Mouse (Mus musculus): ENCODE measurements around the gene Caln1. TPM values are rescaled to one million over a fixed set of nuclear protein-coding genes. Genes with fewer than 3 reads are reported as not detected.

Gene Caln1
- polyA plus RNA-seq, 1 experiment from 2014 or later, result not detected

GRCm38 (mm10) chr5:130715181-130715580 lies 345.9 kb downstream of the Caln1 start:
- no peak for DNase-seq (ENCODE audit: low spot score)
- Histone ChIP-seq H3K9ac (ENCODE audit: low read length) (no peak overlapping the region), H3K27ac (ENCODE audit: low read depth) (no peak overlapping the region), H3K4me3 (ENCODE audit: low read depth, low read length) (no peak overlapping the region), H3K4me1 (replicated peaks; ENCODE audit: control insufficient read depth, insufficient read depth, low read length) (no peaks in the 10 kb centered on the region), H3K27me3 (replicated peaks; ENCODE audit: control insufficient read depth, insufficient read depth, low read length) (no peaks in the 10 kb centered on the region), H3K4me2 (ENCODE audit: low read length) (no peak overlapping the region), H3K36me3 (ENCODE audit: control insufficient read depth, insufficient read depth, low read length) (no peaks in the 10 kb centered on the region), H3K9me3 (ENCODE audit: control insufficient read depth, low read length) (no peaks in the 10 kb centered on the region)
- WGBS, result 85% methylated on average over 4 of the region's 4 CpGs
- ATAC-seq (replicated peaks; ENCODE audit: low FRiP score, low TSS enrichment, low read depth), result no peak

DNA sequence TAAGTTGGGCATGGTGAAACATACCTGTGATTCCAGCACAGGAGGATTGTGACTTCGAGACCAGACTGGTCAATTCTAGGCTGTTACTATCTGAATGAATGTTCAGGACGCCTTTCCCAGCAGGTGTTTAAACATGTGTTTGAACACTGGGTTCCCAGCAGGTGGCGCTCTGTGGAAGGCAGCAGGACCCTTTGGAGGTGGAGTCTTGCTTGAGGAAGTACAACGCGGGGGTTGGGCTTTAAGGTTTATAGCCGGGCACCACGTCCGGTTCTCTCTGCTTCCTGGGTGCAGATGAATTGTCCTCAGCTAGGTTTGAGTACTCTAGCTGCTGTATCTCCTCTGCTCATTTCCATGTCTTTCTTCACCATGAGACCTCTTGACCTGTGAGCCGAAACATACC lies 349.1 kb downstream of the Caln1 start:
- H3K27me3 ChIP-seq (replicated peaks; ENCODE audit: control insufficient read depth, insufficient read depth, low read length), result no peaks in the 10 kb centered on the region
- no peaks in the 10 kb centered on the region for H3K4me1 ChIP-seq (replicated peaks; ENCODE audit: control insufficient read depth, insufficient read depth, low read length)
- H3K4me3 ChIP-seq (ENCODE audit: low read depth, low read length), result no peak overlapping the region
- H3K27ac ChIP-seq (ENCODE audit: low read depth), result no peak overlapping the region
- DNase-seq (ENCODE audit: low spot score) (no peak), ATAC-seq (replicated peaks; ENCODE audit: low FRiP score, low TSS enrichment, low read depth) (no peak)
- H3K9ac ChIP-seq (ENCODE audit: low read length), result no peak overlapping the region
- no peaks in the 10 kb centered on the region for H3K9me3 ChIP-seq (ENCODE audit: control insufficient read depth, low read length)
- 66% methylated on average over 9 of the region's 9 CpGs for WGBS
- no peaks in the 10 kb centered on the region for H3K36me3 ChIP-seq (ENCODE audit: control insufficient read depth, insufficient read depth, low read length)
- H3K4me2 ChIP-seq (ENCODE audit: low read length), result no peak overlapping the region

DNA sequence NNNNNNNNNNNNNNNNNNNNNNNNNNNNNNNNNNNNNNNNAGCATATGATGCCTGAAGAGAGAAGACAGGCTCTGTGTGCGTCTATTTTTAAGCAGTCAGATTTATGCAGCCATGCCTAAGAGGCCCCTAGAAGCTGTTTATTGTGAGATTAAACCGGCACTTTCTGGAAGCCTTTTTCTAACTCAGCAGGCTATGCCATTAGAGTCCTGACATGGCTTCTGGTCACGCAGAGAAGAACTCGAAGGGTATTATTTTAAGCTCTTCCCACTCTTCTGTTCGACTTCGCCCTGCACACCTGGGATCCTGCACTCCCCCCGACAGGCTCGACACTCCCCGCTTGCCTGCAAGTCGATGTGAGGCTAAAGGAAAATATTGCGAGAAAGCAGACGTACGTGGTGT lies 372.9 kb downstream of the Caln1 start:
- H3K4me2 ChIP-seq (ENCODE audit: low read length), result no peak overlapping the region
- no peaks in the 10 kb centered on the region for H3K9me3 ChIP-seq (ENCODE audit: control insufficient read depth, low read length)
- 82% methylated on average over 13 of the region's 13 CpGs for WGBS
- no peak overlapping the region for H3K4me3 ChIP-seq (ENCODE audit: low read depth, low read length)
- no peak for DNase-seq (ENCODE audit: low spot score)
- no peaks in the 10 kb centered on the region for H3K36me3 ChIP-seq (ENCODE audit: control insufficient read depth, insufficient read depth, low read length)
- H3K4me1 ChIP-seq (replicated peaks; ENCODE audit: control insufficient read depth, insufficient read depth, low read length), result no peaks in the 10 kb centered on the region
- no peaks in the 10 kb centered on the region for H3K27me3 ChIP-seq (replicated peaks; ENCODE audit: control insufficient read depth, insufficient read depth, low read length)
- no peak overlapping the region for H3K9ac ChIP-seq (ENCODE audit: low read length)
- ATAC-seq (replicated peaks; ENCODE audit: low FRiP score, low TSS enrichment, low read depth), result no peak
- no peak overlapping the region for H3K27ac ChIP-seq (ENCODE audit: low read depth)

DNA sequence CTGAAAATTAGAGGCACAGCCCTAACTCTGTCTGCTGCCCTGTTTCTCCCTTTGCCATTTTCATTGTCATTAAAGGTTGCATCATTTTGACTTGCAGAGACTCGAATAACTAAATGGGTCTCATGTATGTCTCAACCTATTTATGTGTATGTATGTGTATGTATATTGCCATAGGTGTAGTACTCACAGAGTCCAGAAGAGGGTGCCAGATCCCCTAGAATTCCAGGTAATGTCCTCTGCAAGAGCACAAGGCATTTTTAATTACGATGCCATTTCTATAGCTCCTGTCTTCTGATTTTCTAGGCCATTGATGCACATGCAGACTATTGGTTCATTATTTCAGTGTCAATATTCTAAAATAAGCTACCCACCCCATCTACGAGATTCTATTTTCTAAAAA lies 388.3 kb downstream of the Caln1 start:
- Histone ChIP-seq H3K9ac (ENCODE audit: low read length) (no peak overlapping the region), H3K4me3 (ENCODE audit: low read depth, low read length) (no peak overlapping the region), H3K27me3 (replicated peaks; ENCODE audit: control insufficient read depth, insufficient read depth, low read length) (no peaks in the 10 kb centered on the region), H3K9me3 (ENCODE audit: control insufficient read depth, low read length) (no peaks in the 10 kb centered on the region), H3K27ac (ENCODE audit: low read depth) (no peak overlapping the region), H3K4me2 (ENCODE audit: low read length) (no peak overlapping the region), H3K36me3 (ENCODE audit: control insufficient read depth, insufficient read depth, low read length) (no peaks in the 10 kb centered on the region), H3K4me1 (replicated peaks; ENCODE audit: control insufficient read depth, insufficient read depth, low read length) (no peaks in the 10 kb centered on the region)
- DNase-seq (ENCODE audit: low spot score) (no peak), ATAC-seq (replicated peaks; ENCODE audit: low FRiP score, low TSS enrichment, low read depth) (no peak)
- WGBS, result 87% methylated on average over 3 of the region's 3 CpGs

- Histone ChIP-seq H3K4me1 (replicated peaks; ENCODE audit: control insufficient read depth, insufficient read depth, low read length) (no peaks in the 10 kb centered on the region), H3K27ac (ENCODE audit: low read depth) (no peak overlapping the region), H3K27me3 (replicated peaks; ENCODE audit: control insufficient read depth, insufficient read depth, low read length) (no peaks in the 10 kb centered on the region), H3K9ac (ENCODE audit: low read length) (no peak overlapping the region), H3K36me3 (ENCODE audit: control insufficient read depth, insufficient read depth, low read length) (no peaks in the 10 kb centered on the region), H3K4me2 (ENCODE audit: low read length) (no peak overlapping the region), H3K9me3 (ENCODE audit: control insufficient read depth, low read length) (peaks cover 8% of the 10 kb centered on the region; the same call in 1 of the 2 replicates), H3K4me3 (ENCODE audit: low read depth, low read length) (no peak overlapping the region)
- ATAC-seq (replicated peaks; ENCODE audit: low FRiP score, low TSS enrichment, low read depth) (no peak), DNase-seq (ENCODE audit: low spot score) (no peak)
- 90% methylated on average over 6 of the region's 6 CpGs for WGBS
These were observed 396.5 kb downstream of the Caln1 start for GRCm38 (mm10) chr5:130765784-130766183.

GRCm38 (mm10) chr5:130771061-130771741 lies 401.9 kb downstream of the Caln1 start:
- Histone ChIP-seq H3K9me3 (ENCODE audit: control insufficient read depth, low read length) (peaks cover 8% of the 10 kb centered on the region; the same call in 1 of the 2 replicates), H3K9ac (ENCODE audit: low read length) (no peak overlapping the region), H3K27me3 (replicated peaks; ENCODE audit: control insufficient read depth, insufficient read depth, low read length) (no peaks in the 10 kb centered on the region), H3K36me3 (ENCODE audit: control insufficient read depth, insufficient read depth, low read length) (no peaks in the 10 kb centered on the region), H3K27ac (ENCODE audit: low read depth) (no peak overlapping the region), H3K4me3 (ENCODE audit: low read depth, low read length) (no peak overlapping the region), H3K4me1 (replicated peaks; ENCODE audit: control insufficient read depth, insufficient read depth, low read length) (no peaks in the 10 kb centered on the region), H3K4me2 (ENCODE audit: low read length) (no peak overlapping the region)
- WGBS, result 78% methylated on average over 5 of the region's 5 CpGs
- ATAC-seq (replicated peaks; ENCODE audit: low FRiP score, low TSS enrichment, low read depth) (no peak), DNase-seq (ENCODE audit: low spot score) (no peak)

DNA sequence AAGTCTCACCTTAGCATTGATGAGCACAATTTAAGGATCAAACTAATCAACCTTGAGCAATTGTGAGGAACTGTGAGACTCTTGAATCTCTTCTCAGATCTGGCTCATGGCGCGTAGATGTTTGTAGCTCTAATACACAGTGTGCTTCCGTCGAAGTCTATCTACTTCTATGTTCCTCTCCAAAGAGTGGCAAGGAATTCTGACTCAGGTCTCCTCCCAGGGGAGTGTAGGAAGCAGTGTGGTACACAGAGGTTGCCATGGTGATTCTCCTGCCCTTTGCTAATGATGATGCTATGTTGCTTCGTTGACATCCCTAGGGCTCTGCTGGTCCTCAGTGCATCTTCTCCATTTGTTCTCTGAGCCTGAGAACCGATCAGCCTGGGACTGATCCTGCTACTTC lies 403.2 kb downstream of the Caln1 start:
- no peak for DNase-seq (ENCODE audit: low spot score)
- H3K9me3 ChIP-seq (ENCODE audit: control insufficient read depth, low read length), result peaks cover 5% of the 10 kb centered on the region; the same call in 1 of the 2 replicates
- no peaks in the 10 kb centered on the region for H3K27me3 ChIP-seq (replicated peaks; ENCODE audit: control insufficient read depth, insufficient read depth, low read length)
- WGBS, result 87% methylated on average over 6 of the region's 6 CpGs
- no peak overlapping the region for H3K4me2 ChIP-seq (ENCODE audit: low read length)
- no peak for ATAC-seq (replicated peaks; ENCODE audit: low FRiP score, low TSS enrichment, low read depth)
- H3K36me3 ChIP-seq (ENCODE audit: control insufficient read depth, insufficient read depth, low read length), result no peaks in the 10 kb centered on the region
- H3K9ac ChIP-seq (ENCODE audit: low read length), result no peak overlapping the region
- no peak overlapping the region for H3K4me3 ChIP-seq (ENCODE audit: low read depth, low read length)
- no peaks in the 10 kb centered on the region for H3K4me1 ChIP-seq (replicated peaks; ENCODE audit: control insufficient read depth, insufficient read depth, low read length)
- H3K27ac ChIP-seq (ENCODE audit: low read depth), result no peak overlapping the region

DNA sequence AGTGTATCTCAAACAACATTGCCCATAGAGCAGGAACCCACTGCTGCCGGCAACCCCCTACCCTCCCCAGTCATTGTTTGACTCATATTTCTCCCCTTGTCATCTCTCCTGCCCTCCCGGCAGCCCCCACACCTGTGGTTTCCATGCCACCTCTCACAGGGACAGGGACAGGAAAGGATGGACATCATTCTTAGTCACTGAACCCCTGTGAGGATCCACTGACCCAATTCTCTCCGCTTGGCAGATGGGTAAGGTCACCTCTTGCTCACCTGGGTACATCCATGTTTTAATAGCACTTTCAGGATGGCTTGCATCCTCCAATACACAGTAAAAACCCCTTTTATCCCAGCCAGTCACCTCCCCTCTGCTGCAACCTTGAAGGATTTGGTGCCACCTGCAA lies 405.7 kb downstream of the Caln1 start:
- WGBS, result 86% methylated on average over 3 of the region's 3 CpGs
- Histone ChIP-seq H3K9ac (ENCODE audit: low read length) (no peak overlapping the region), H3K27ac (ENCODE audit: low read depth) (no peak overlapping the region), H3K36me3 (ENCODE audit: control insufficient read depth, insufficient read depth, low read length) (no peaks in the 10 kb centered on the region), H3K4me1 (replicated peaks; ENCODE audit: control insufficient read depth, insufficient read depth, low read length) (no peaks in the 10 kb centered on the region), H3K4me3 (ENCODE audit: low read depth, low read length) (no peak overlapping the region), H3K27me3 (replicated peaks; ENCODE audit: control insufficient read depth, insufficient read depth, low read length) (no peaks in the 10 kb centered on the region), H3K9me3 (ENCODE audit: control insufficient read depth, low read length) (no peaks in the 10 kb centered on the region), H3K4me2 (ENCODE audit: low read length) (no peak overlapping the region)
- ATAC-seq (replicated peaks; ENCODE audit: low FRiP score, low TSS enrichment, low read depth) (no peak), DNase-seq (ENCODE audit: low spot score) (no peak)

DNA sequence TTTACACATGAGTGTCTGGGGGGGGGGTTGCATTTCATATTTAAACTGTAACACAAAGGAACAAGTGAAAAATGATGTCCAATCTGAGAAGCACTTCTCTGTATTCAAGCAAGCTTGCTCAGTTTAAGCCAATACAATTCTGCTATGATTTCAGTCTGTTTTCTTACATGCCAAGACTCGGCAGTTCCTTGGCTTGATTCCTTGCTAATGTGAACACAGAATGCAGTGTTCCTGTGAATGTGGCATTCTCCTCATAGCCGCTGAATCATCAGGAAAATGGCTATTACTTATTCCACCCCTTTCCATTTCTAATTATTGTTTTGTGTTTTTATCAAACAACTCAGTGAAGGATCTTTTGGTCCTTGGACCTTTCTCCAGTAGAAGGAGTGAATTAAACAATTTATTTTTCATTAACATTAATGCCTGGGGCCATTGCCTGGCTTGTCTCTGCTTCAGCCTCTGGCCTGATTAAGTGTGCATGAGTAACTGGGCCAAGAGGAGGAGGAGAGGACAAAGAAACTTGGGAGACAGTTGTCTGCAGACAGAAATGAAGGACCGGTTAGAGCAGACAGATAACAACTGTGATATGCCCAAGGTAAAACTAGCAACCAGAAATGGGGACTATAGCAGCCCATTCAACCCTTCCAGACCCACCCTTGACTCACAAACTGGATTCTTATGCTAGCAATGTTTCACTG lies 423.6 kb downstream of the Caln1 start:
- no peak for ATAC-seq (replicated peaks; ENCODE audit: low FRiP score, low TSS enrichment, low read depth)
- H3K9ac ChIP-seq (ENCODE audit: low read length), result no peak overlapping the region
- WGBS, result 88% methylated on average over 3 of the region's 3 CpGs
- H3K4me1 ChIP-seq (replicated peaks; ENCODE audit: control insufficient read depth, insufficient read depth, low read length), result no peaks in the 10 kb centered on the region
- H3K4me2 ChIP-seq (ENCODE audit: low read length), result no peak overlapping the region
- no peaks in the 10 kb centered on the region for H3K27me3 ChIP-seq (replicated peaks; ENCODE audit: control insufficient read depth, insufficient read depth, low read length)
- no peaks in the 10 kb centered on the region for H3K9me3 ChIP-seq (ENCODE audit: control insufficient read depth, low read length)
- H3K27ac ChIP-seq (ENCODE audit: low read depth), result no peak overlapping the region
- no peaks in the 10 kb centered on the region for H3K36me3 ChIP-seq (ENCODE audit: control insufficient read depth, insufficient read depth, low read length)
- DNase-seq (ENCODE audit: low spot score), result no peak
- no peak overlapping the region for H3K4me3 ChIP-seq (ENCODE audit: low read depth, low read length)
